Mouse (Mus musculus): ENCODE measurements at regions not wholly inside any gene's neighbourhood (a gene's known extent, or its start where the extent isn't known, plus 50 kb on each side); places are given as distances from the start of the nearest gene placed in this dataset.
"Not testable (repeated sequence)": the region's sequence is repeated elsewhere in the genome, so short reads cannot be mapped to it uniquely, and the experiment has no call there.

GRCm38 (mm10) chr6:149246166-149246701 is 57.7 kb upstream of the Amn1 start:
- Histone ChIP-seq H3K4me1 (no peaks in the 10 kb centered on the region), H3K27ac (no peak overlapping the region), H3K9me3 (peaks cover 7% of the 10 kb centered on the region; the same call in 1 of the 2 replicates), H3K4me2 (no peak overlapping the region), H3K27me3 (no peaks in the 10 kb centered on the region), H3K9ac (no peak overlapping the region), H3K36me3 (no peaks in the 10 kb centered on the region), H3K4me3 (no peak overlapping the region)
- ATAC-seq (ENCODE audit: borderline replicate concordance, extremely low read depth, low FRiP score, low TSS enrichment), result no peak
- WGBS, result 89% methylated on average over 7 of the region's 7 CpGs

GRCm38 (mm10) chr6:149245716-149246115 is 57.2 kb upstream of the Amn1 start:
- not testable (repeated sequence) for H3K27me3 ChIP-seq; H3K4me2 ChIP-seq; H3K4me3 ChIP-seq; ATAC-seq (ENCODE audit: borderline replicate concordance, extremely low read depth, low FRiP score, low TSS enrichment); H3K27ac ChIP-seq; H3K9me3 ChIP-seq; H3K9ac ChIP-seq; H3K4me1 ChIP-seq; H3K36me3 ChIP-seq
- 82% methylated on average over 2 of the region's 2 CpGs for WGBS

- no peak for ATAC-seq (ENCODE audit: borderline replicate concordance, extremely low read depth, low FRiP score, low TSS enrichment)
- Histone ChIP-seq H3K4me2 (no peak overlapping the region), H3K4me1 (no peaks in the 10 kb centered on the region), H3K36me3 (no peaks in the 10 kb centered on the region), H3K9ac (no peak overlapping the region), H3K4me3 (no peak overlapping the region), H3K27ac (no peak overlapping the region), H3K9me3 (peaks cover 7% of the 10 kb centered on the region; the same call in 1 of the 2 replicates), H3K27me3 (no peaks in the 10 kb centered on the region)
- 85% methylated on average over 1 of the region's 1 CpGs for WGBS
Measured at GRCm38 (mm10) chr6:149244159-149244558, 55.6 kb upstream of the Amn1 start.

GRCm38 (mm10) chr6:149243384-149243783 is 54.9 kb upstream of the Amn1 start:
- H3K4me2 ChIP-seq, result no peak overlapping the region
- H3K4me1 ChIP-seq, result 0 out of 2 replicates have a peak, but pooled peaks cover 3% of the 10 kb centered on the region
- H3K9ac ChIP-seq, result no peak overlapping the region
- 85% methylated on average over 7 of the region's 7 CpGs for WGBS
- no peak overlapping the region for H3K27ac ChIP-seq
- ATAC-seq (ENCODE audit: borderline replicate concordance, extremely low read depth, low FRiP score, low TSS enrichment), result no peak
- no peaks in the 10 kb centered on the region for H3K27me3 ChIP-seq
- peaks cover 7% of the 10 kb centered on the region; the same call in 1 of the 2 replicates for H3K9me3 ChIP-seq
- no peaks in the 10 kb centered on the region for H3K36me3 ChIP-seq
- H3K4me3 ChIP-seq, result no peak overlapping the region

- no peak overlapping the region for H3K9ac ChIP-seq
- no peak overlapping the region for H3K4me2 ChIP-seq
- 0 out of 2 replicates have a peak, but pooled peaks cover 2% of the 10 kb centered on the region for H3K9me3 ChIP-seq
- H3K36me3 ChIP-seq, result no peaks in the 10 kb centered on the region
- H3K4me3 ChIP-seq, result no peak overlapping the region
- H3K27ac ChIP-seq, result peak overlapping the region; percentile 69
- 48% methylated on average over 2 of the region's 2 CpGs for WGBS
- H3K27me3 ChIP-seq, result no peaks in the 10 kb centered on the region
- 0 out of 2 replicates have a peak, but pooled peaks cover 12% of the 10 kb centered on the region for H3K4me1 ChIP-seq
- no peak; the same call in 1 of the 2 replicates for ATAC-seq (ENCODE audit: borderline replicate concordance, extremely low read depth, low FRiP score, low TSS enrichment)
Measured at GRCm38 (mm10) chr6:149238333-149238732, 49.8 kb upstream of the Amn1 start.

Data from lung, embryonic 15.5 days (tissue).